ENCODE assay signal across 8 mouse cellular contexts in the genomic region with DNA sequence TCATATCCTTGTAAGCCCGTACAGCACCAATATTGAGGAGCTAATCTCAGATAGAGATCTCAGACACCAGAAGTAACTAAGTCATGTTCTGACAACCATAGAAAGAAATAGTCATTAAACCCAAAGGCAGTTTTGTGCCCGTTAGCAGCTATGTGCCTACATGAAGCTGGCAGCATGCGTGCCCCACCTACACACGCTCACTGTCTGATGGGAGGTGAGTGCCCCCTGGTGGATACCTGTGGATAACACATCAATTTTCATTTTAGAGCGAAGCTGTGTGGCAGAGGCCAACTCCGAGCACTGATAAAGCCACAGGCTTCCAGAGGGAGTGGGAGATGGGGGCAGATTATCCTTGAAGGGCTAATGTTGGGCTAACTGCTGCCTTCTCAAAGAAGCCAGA. TPM values are rescaled to one million over a fixed set of nuclear protein-coding genes. Genes with fewer than 3 reads are reported as not detected.
DNase-seq lines count a peak whose midpoint lies in the region; ATAC-seq and TF ChIP-seq lines count a peak whose summit lies in the region.
"Had no signal": no experiment of that assay in that cellular context is flagged by ENCODE, and none has a peak within 500 bp of the region (broad histone marks: within the 10 kb centered on the region; RNA-seq: fewer than 3 reads in every experiment).

No protein-coding gene starts in this region.

- H3K36me3 ChIP-seq in hindbrain, embryonic 11.5 days (ENCODE audit: control insufficient read depth, insufficient read depth, low read length), result no peaks in the 10 kb centered on the region
- H3K36me3 ChIP-seq in midbrain, embryonic 10.5 days, result no peaks in the 10 kb centered on the region
- H3K36me3 ChIP-seq: limb, embryonic 13.5 days had no signal

- H3K4me3 ChIP-seq in embryonic fibroblast, embryonic 13.5 days (ENCODE audit: insufficient read depth, low read length), result no peak overlapping the region
- H3K4me3 ChIP-seq in hindbrain, embryonic 11.5 days (ENCODE audit: low read depth, low read length), result no peak overlapping the region
- no peak overlapping the region for H3K4me3 ChIP-seq in midbrain, embryonic 10.5 days
- H3K4me3 ChIP-seq: limb, embryonic 13.5 days had no signal

- H3K9me3 ChIP-seq in hindbrain, embryonic 11.5 days (ENCODE audit: control insufficient read depth, low read length), result no peaks in the 10 kb centered on the region
- H3K9me3 ChIP-seq in midbrain, embryonic 10.5 days (replicated peaks), result no peaks in the 10 kb centered on the region
- H3K9me3 ChIP-seq: limb, embryonic 13.5 days had no signal

- TF ChIP-seq CTCF in embryonic fibroblast, embryonic 13.5 days (IDR thresholded peaks at IDR 0.05; ENCODE audit: borderline replicate concordance, insufficient read depth, low read length), result peak; percentile 89; the same call in 1 of the 2 replicates

- peak; percentile 32 for DNase-seq in MEL-GATA-1-ER (ENCODE audit: extremely low read depth, low read depth)
- DNase-seq in adrenal gland, postnatal 36 days, result peak; percentile 68 to 81
- peak; percentile 79 for DNase-seq in hindbrain, embryonic 11.5 days (ENCODE audit: low spot score)
- DNase-seq in left cerebral cortex, adult 18-20 months (ENCODE audit: low spot score in 2 of 2), result peak; percentile 66 to 71
- peak; percentile 51 for DNase-seq in midbrain, embryonic 10.5 days (ENCODE audit: low spot score)
- peak; percentile 18 for DNase-seq in skeletal muscle tissue, adult 2 months (ENCODE audit: low read depth, low spot score)

- no peak for TF ChIP-seq POLR2A in embryonic fibroblast, embryonic 13.5 days (IDR thresholded peaks at IDR 0.05; ENCODE audit: low read depth, low read length)

- no peaks in the 10 kb centered on the region for H3K4me1 ChIP-seq in embryonic fibroblast, embryonic 13.5 days (ENCODE audit: control insufficient read depth, insufficient read depth, low read length)
- H3K4me1 ChIP-seq in hindbrain, embryonic 11.5 days (replicated peaks; ENCODE audit: control insufficient read depth, insufficient read depth, low read length), result no peaks in the 10 kb centered on the region
- H3K4me1 ChIP-seq in midbrain, embryonic 10.5 days, result no peaks in the 10 kb centered on the region
- H3K4me1 ChIP-seq: limb, embryonic 13.5 days had no signal

- H3K27ac ChIP-seq in embryonic fibroblast, embryonic 13.5 days (ENCODE audit: insufficient read depth, low read length), result no peak overlapping the region
- H3K27ac ChIP-seq in hindbrain, embryonic 11.5 days (ENCODE audit: low read depth, low read length), result no peak overlapping the region
- no peak overlapping the region for H3K27ac ChIP-seq in midbrain, embryonic 10.5 days (replicated peaks)
- H3K27ac ChIP-seq: limb, embryonic 13.5 days had no signal

- H3K4me2 ChIP-seq in hindbrain, embryonic 11.5 days (replicated peaks; ENCODE audit: low read depth, low read length), result no peak overlapping the region
- H3K4me2 ChIP-seq: limb, embryonic 13.5 days had no signal

- no peaks in the 10 kb centered on the region for H3K27me3 ChIP-seq in hindbrain, embryonic 11.5 days (ENCODE audit: control insufficient read depth, insufficient read depth, low read length)
- 0 out of 2 replicates have a peak, but pooled peaks cover 4% of the 10 kb centered on the region for H3K27me3 ChIP-seq in midbrain, embryonic 10.5 days (ENCODE audit: low read depth, poor library complexity, severe bottlenecking)

- ATAC-seq in hindbrain, embryonic 11.5 days (ENCODE audit: low FRiP score), result no peak

- 27% methylated on average over 6 of the region's 6 CpGs for WGBS in hindbrain, embryonic 11.5 days
- WGBS in midbrain, embryonic 10.5 days, result 29% methylated on average over 6 of the region's 6 CpGs

- no peak overlapping the region for H3K9ac ChIP-seq in hindbrain, embryonic 11.5 days (ENCODE audit: low read depth, low read length)
- H3K9ac ChIP-seq: limb, embryonic 13.5 days had no signal

RNA-seq across cellular contexts. Expression of a gene that starts 12.5 kb away (rescaled TPM):
- 1 to 10 TPM; 1.2 to 1.8 TPM for total RNA-seq in adrenal gland, postnatal 36 days (2021)
- not detected in 2 replicates for polyA plus RNA-seq in embryonic fibroblast, embryonic 13.5 days (2011; ENCODE audit: insufficient read length, low read depth, missing spikeins)
- polyA plus RNA-seq in hindbrain, embryonic 11.5 days (2014; fragmentation: Nextera tagmentation; extraction: Ambion mirVana), result 2.7 and 4.1 TPM in 2 replicates
- total RNA-seq in left cerebral cortex, adult 18-20 months (2021), result 1 to 10 TPM; 2.1 to 4.4 TPM
- polyA plus RNA-seq in midbrain, embryonic 10.5 days (2016; fragmentation: Nextera tagmentation; extraction: Ambion mirVana), result 1.8 and 3.1 TPM in 2 replicates

RNA-seq across cellular contexts. Expression of a gene that starts 34.2 kb away (rescaled TPM):
- not detected for total RNA-seq in adrenal gland, postnatal 36 days (2021)
- not detected in 2 replicates for polyA plus RNA-seq in embryonic fibroblast, embryonic 13.5 days (2011; ENCODE audit: insufficient read length, low read depth, missing spikeins)
- 0.08 TPM in 1 of 2 replicates, not detected in the other for polyA plus RNA-seq in hindbrain, embryonic 11.5 days (2014; fragmentation: Nextera tagmentation; extraction: Ambion mirVana)
- not detected for total RNA-seq in left cerebral cortex, adult 18-20 months (2021)
- not detected in 2 replicates for polyA plus RNA-seq in midbrain, embryonic 10.5 days (2016; fragmentation: Nextera tagmentation; extraction: Ambion mirVana)
- polyA plus RNA-seq: limb, embryonic 13.5 days had no signal

RNA-seq across cellular contexts. Expression of a gene that starts 56.5 kb away (rescaled TPM):
- total RNA-seq in adrenal gland, postnatal 36 days (2021), result under 1 TPM; 0.23 to 0.30 TPM
- polyA plus RNA-seq in embryonic fibroblast, embryonic 13.5 days (2011; ENCODE audit: insufficient read length, low read depth, missing spikeins), result not detected in 2 replicates
- 0.13 TPM in 1 of 2 replicates, not detected in the other for polyA plus RNA-seq in hindbrain, embryonic 11.5 days (2014; fragmentation: Nextera tagmentation; extraction: Ambion mirVana)
- total RNA-seq in left cerebral cortex, adult 18-20 months (2021), result under 1 TPM; 0.63 to 0.68 TPM
- 0.04 TPM in 1 of 2 replicates, not detected in the other for polyA plus RNA-seq in midbrain, embryonic 10.5 days (2016; fragmentation: Nextera tagmentation; extraction: Ambion mirVana)

Comparison
In these comparisons a context has a peak if more than half of its experiments do, and no peak if none do; other contexts are left out.
1. DNase-seq: peak in every context shown above with its lines; median percentile 79 in hindbrain, embryonic 11.5 days; 74 in adrenal gland, postnatal 36 days; 68 in left cerebral cortex, adult 18-20 months; 51 in midbrain, embryonic 10.5 days; 32 in MEL-GATA-1-ER; 18 in skeletal muscle tissue, adult 2 months.